Mouse (Mus musculus): ENCODE measurements around the gene Prr5.

Gene Prr5

GRCm38 (mm10) chr15:84657384-84658064, 11.9 kb upstream of the Prr5 start:
- DNase-seq (ENCODE audit: low spot score in 2 of 2): no peak

GRCm38 (mm10) chr15:84658655-84659054, 10.8 kb upstream of the Prr5 start:
- no peak for DNase-seq (ENCODE audit: low spot score in 2 of 2)

- no peak for DNase-seq (ENCODE audit: low spot score in 2 of 2)
These were observed 9.6 kb upstream of the Prr5 start for GRCm38 (mm10) chr15:84659856-84660255.

GRCm38 (mm10) chr15:84661274-84661673, 8.1 kb upstream of the Prr5 start:
- DNase-seq (ENCODE audit: low spot score in 2 of 2): no peak

GRCm38 (mm10) chr15:84662952-84663684, 6.3 kb upstream of the Prr5 start:
- peak in 1 of 2 experiments; percentile 73 for DNase-seq (ENCODE audit: low spot score in 2 of 2)

- DNase-seq (ENCODE audit: low spot score in 2 of 2): peak in 1 of 2 experiments; percentile 11
These were observed 5.7 kb upstream of the Prr5 start for GRCm38 (mm10) chr15:84663685-84664060.

- no peak for DNase-seq (ENCODE audit: low spot score in 2 of 2)
These were observed 4.6 kb upstream of the Prr5 start for GRCm38 (mm10) chr15:84664542-84665460.

- DNase-seq (ENCODE audit: low spot score in 2 of 2): no peak
These were observed 3.8 kb upstream of the Prr5 start for GRCm38 (mm10) chr15:84665662-84666061.

- no peak for DNase-seq (ENCODE audit: low spot score in 2 of 2)
These were observed 3.4 kb upstream of the Prr5 start for GRCm38 (mm10) chr15:84666065-84666464.

- peak in 1 of 2 experiments; percentile 26 for DNase-seq (ENCODE audit: low spot score in 2 of 2)
These were observed 1.8 kb upstream of the Prr5 start for GRCm38 (mm10) chr15:84667601-84668000.

- no peak for DNase-seq (ENCODE audit: low spot score in 2 of 2)
These were observed 594 bp downstream of the Prr5 start for GRCm38 (mm10) chr15:84669771-84670656.

- DNase-seq (ENCODE audit: low spot score in 2 of 2): no peak
These were observed 1.2 kb downstream of the Prr5 start for GRCm38 (mm10) chr15:84670657-84671055.

- peak in 1 of 2 experiments; percentile 80 for DNase-seq (ENCODE audit: low spot score in 2 of 2)
These were observed 2.2 kb downstream of the Prr5 start for GRCm38 (mm10) chr15:84671401-84672307.

- no peak for DNase-seq (ENCODE audit: low spot score in 2 of 2)
These were observed 2.8 kb downstream of the Prr5 start for GRCm38 (mm10) chr15:84672308-84672615.

GRCm38 (mm10) chr15:84672616-84673015, 3.2 kb downstream of the Prr5 start:
- DNase-seq (ENCODE audit: low spot score in 2 of 2): no peak

GRCm38 (mm10) chr15:84674329-84675067, 5.1 kb downstream of the Prr5 start:
- DNase-seq (ENCODE audit: low spot score in 2 of 2): no peak

- DNase-seq (ENCODE audit: low spot score in 2 of 2): no peak
These were observed 5.9 kb downstream of the Prr5 start for GRCm38 (mm10) chr15:84675317-84675716.

- DNase-seq (ENCODE audit: low spot score in 2 of 2): peak in 1 of 2 experiments; percentile 36
These were observed 8.5 kb downstream of the Prr5 start for GRCm38 (mm10) chr15:84677943-84678342.

- DNase-seq (ENCODE audit: low spot score in 2 of 2): peak in 1 of 2 experiments; percentile 33
These were observed 9.7 kb downstream of the Prr5 start for GRCm38 (mm10) chr15:84679090-84679489.

GRCm38 (mm10) chr15:84679794-84680193, 10.4 kb downstream of the Prr5 start:
- DNase-seq (ENCODE audit: low spot score in 2 of 2): no peak
